Mouse (Mus musculus) spleen, adult 2 months (tissue): ENCODE data around the gene Cenpk.

Source experiments
- CTCF ChIP-seq: fragments of 200-500 bp; IDR thresholded peaks from 2 replicates; pipeline ENCODE4 v1.5.1; 2011; ENCODE audit warnings: mild to moderate bottlenecking, inconsistent platforms; ENCODE audit not compliant: insufficient read depth, insufficient read length, insufficient replicate concordance; ENCODE audit errors: extremely low read depth
- POLR2A ChIP-seq: fragments of 200-500 bp; IDR thresholded peaks from 2 replicates; pipeline ENCODE4 v1.6.1; 2011; ENCODE audit warnings: low read depth, low read length, inconsistent platforms

- TF ChIP-seq CTCF (no peak), POLR2A (no peak)
These were observed 24.1 kb upstream of the Cenpk start for GRCm38 (mm10) chr13:104204313-104204712.
